Mouse (Mus musculus): ENCODE data around the gene Fat1. TPM values are rescaled to one million over a fixed set of nuclear protein-coding genes. Genes with fewer than 3 reads are reported as not detected.

The Fat1 gene
- polyA plus RNA-seq, 1 experiment from 2014 or later: 18.9 TPM

DNA sequence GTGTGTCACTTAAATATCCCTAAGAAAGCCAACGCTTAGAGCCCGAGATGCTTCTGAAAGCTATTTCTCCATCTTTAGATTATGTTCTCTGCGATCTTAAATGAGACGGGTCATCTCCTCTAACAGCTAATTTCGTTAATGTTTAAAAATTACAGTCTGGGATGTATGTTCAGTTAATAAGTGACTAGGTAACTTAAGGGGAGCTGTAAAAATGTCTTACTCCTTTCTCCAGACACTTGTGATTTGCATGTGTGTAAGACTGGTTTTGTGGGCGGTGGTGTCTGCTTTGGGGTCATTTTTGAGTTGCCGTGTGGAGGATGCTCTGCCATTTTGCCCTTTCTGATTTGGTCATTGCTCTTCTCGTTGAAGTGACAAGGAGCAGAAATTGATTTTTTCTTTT lies 78.6 kb downstream of the Fat1 start:
- Histone ChIP-seq H3K27me3 (no peaks in the 10 kb centered on the region), H3K4me3 (no peak overlapping the region), H3K9me3 (no peaks in the 10 kb centered on the region), H3K36me3 (peaks cover 60% of the 10 kb centered on the region), H3K9ac (replicated peaks) (no peak overlapping the region), H3K27ac (replicated peaks) (no peak overlapping the region), H3K4me1 (no peaks in the 10 kb centered on the region), H3K4me2 (replicated peaks) (no peak overlapping the region)
- 92% methylated on average over 8 of the region's 8 CpGs for WGBS
- ATAC-seq (ENCODE audit: low FRiP score, low read depth): no peak

DNA sequence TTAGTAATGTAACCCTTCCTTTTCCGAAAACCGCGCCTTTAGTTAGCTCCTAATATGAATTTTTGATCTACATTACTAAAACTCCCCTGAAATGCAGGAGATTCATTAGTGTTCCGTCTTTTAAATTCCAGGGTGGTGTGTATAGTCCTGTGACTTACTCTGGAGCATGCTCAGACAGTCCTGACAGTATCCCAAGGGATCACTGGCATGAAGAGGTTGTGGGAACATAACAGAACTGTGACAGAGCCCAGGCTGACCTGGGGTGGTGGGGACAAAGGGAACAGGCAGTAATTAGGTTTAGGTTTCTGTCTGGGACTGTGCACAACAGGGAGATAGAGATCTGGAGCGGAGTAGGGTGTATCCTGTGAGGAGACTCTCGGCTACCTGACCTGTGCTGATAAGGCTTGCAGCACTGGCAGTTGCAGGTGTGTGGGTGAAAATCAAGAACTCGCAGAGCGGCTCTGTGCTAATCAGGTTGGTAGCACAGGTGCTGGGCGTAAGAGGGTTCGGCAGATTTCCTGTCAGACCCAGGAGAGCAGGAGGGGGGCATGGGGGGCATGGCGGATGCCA lies 79.3 kb downstream of the Fat1 start:
- H3K4me2 ChIP-seq (replicated peaks): no peak overlapping the region
- H3K27ac ChIP-seq (replicated peaks): no peak overlapping the region
- WGBS: 93% methylated on average over 11 of the region's 11 CpGs
- ATAC-seq (ENCODE audit: low FRiP score, low read depth): no peak
- H3K4me1 ChIP-seq: no peaks in the 10 kb centered on the region
- peaks cover 60% of the 10 kb centered on the region for H3K36me3 ChIP-seq
- no peaks in the 10 kb centered on the region for H3K27me3 ChIP-seq
- H3K9me3 ChIP-seq: no peaks in the 10 kb centered on the region
- H3K4me3 ChIP-seq: no peak overlapping the region
- H3K9ac ChIP-seq (replicated peaks): no peak overlapping the region

- no peak overlapping the region for H3K27ac ChIP-seq (replicated peaks)
- no peak overlapping the region for H3K4me2 ChIP-seq (replicated peaks)
- no peaks in the 10 kb centered on the region for H3K9me3 ChIP-seq
- H3K27me3 ChIP-seq: no peaks in the 10 kb centered on the region
- no peak overlapping the region for H3K9ac ChIP-seq (replicated peaks)
- H3K4me3 ChIP-seq: no peak overlapping the region
- H3K4me1 ChIP-seq: no peaks in the 10 kb centered on the region
- ATAC-seq (ENCODE audit: low FRiP score, low read depth): no peak
- WGBS: 91% methylated on average over 8 of the region's 8 CpGs
- peaks cover 48% of the 10 kb centered on the region for H3K36me3 ChIP-seq
Measured at GRCm38 (mm10) chr8:45015876-45016275, 80.6 kb downstream of the Fat1 start.

DNA sequence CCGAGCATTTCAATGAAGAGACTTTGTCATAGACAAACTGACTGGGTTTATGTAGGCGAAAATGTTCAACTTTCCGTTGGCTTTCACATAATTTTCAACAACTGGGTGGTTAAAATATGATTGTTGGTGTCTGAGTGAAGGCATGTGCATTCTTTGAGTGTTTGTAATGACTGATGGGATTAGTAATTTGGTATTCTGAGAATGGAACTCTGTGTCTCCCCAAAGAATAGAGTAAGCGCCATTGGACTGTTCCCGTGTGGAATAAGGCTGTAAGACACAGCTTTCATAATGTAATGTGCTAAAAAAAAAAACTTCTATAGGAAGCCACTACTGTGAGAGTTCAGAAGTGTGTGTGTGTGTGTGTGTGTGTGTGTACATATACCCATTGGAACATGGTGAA lies 84.0 kb downstream of the Fat1 start:
- Histone ChIP-seq H3K9me3 (0 out of 2 replicates have a peak, but pooled peaks cover 6% of the 10 kb centered on the region), H3K9ac (replicated peaks) (no peak overlapping the region), H3K36me3 (peaks cover 54% of the 10 kb centered on the region), H3K27ac (replicated peaks) (no peak overlapping the region), H3K4me1 (no peaks in the 10 kb centered on the region), H3K4me3 (no peak overlapping the region), H3K27me3 (no peaks in the 10 kb centered on the region), H3K4me2 (replicated peaks) (no peak overlapping the region)
- WGBS: 75% methylated on average over 5 of the region's 5 CpGs
- ATAC-seq (ENCODE audit: low FRiP score, low read depth): no peak

DNA sequence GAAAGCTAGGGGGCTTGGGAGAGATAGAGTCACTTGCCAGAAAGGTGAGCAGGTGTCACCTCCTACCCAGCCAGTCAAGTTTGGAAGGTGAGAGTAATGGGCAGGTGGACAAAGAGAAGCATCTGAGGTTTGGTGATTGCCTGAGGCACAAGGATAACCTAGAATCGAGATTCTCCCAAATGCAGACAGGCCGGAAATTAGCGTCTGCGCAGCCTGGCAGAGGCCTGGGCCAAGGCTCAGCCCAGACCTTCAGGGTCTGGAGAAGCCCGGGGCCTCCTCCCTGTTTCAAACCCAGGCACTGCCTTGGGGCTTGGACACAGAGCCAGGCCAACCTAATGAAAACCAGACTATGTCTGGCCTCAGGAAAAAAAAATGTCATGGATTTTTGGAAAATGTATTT lies 85.9 kb downstream of the Fat1 start:
- H3K4me1 ChIP-seq: no peaks in the 10 kb centered on the region
- no peak overlapping the region for H3K4me2 ChIP-seq (replicated peaks)
- H3K9ac ChIP-seq (replicated peaks): no peak overlapping the region
- H3K27me3 ChIP-seq: no peaks in the 10 kb centered on the region
- H3K27ac ChIP-seq (replicated peaks): no peak overlapping the region
- peaks cover 58% of the 10 kb centered on the region for H3K36me3 ChIP-seq
- no peak overlapping the region for H3K4me3 ChIP-seq
- ATAC-seq (ENCODE audit: low FRiP score, low read depth): no peak
- H3K9me3 ChIP-seq: 0 out of 2 replicates have a peak, but pooled peaks cover 6% of the 10 kb centered on the region
- 89% methylated on average over 5 of the region's 5 CpGs for WGBS

DNA sequence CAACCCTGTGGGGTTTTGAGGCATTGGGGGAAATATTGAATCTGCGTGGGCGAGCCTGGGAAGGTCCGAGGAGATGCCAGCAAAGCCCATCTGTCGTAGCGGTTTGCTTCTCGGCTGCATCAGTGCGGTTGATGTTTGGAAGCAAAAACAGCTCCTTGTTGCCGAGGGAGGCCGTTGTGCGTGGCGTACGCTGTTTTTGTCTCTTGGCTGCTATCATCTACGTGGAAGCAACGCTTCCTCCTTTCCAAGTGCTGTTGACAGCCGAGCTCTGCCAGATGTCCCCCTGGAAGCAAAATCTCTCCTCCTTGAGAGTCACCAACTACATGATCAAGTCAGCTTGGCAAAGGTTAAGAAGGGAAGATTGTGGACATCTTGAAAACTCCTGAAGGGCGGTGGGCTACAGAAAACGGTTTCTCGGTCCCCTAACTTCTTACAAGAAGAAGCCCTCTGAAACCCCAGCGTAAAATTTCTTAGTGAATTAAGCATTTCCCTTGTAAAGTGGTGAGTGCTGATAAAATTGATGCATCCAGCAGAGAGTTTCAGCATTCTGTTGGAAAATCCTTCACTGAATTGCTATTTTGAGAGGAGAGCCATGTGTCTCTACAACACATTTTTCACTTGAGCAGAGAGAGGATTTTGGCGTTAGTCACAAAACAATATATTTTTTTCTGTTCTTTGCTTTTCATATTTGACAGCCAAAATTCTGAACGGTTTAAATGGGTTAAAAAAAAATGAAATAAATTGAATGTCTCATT lies 86.8 kb downstream of the Fat1 start:
- no peak overlapping the region for H3K4me2 ChIP-seq (replicated peaks)
- no peaks in the 10 kb centered on the region for H3K4me1 ChIP-seq
- H3K36me3 ChIP-seq: peaks cover 65% of the 10 kb centered on the region
- H3K27ac ChIP-seq (replicated peaks): no peak overlapping the region
- no peak overlapping the region for H3K4me3 ChIP-seq
- no peak overlapping the region for H3K9ac ChIP-seq (replicated peaks)
- 95% methylated on average over 21 of the region's 21 CpGs for WGBS
- 0 out of 2 replicates have a peak, but pooled peaks cover 6% of the 10 kb centered on the region for H3K9me3 ChIP-seq
- H3K27me3 ChIP-seq: no peaks in the 10 kb centered on the region
- no peak for ATAC-seq (ENCODE audit: low FRiP score, low read depth)

GRCm38 (mm10) chr8:45028081-45028497 lies 92.8 kb downstream of the Fat1 start:
- 89% methylated on average over 6 of the region's 6 CpGs for WGBS
- no peak overlapping the region for H3K9ac ChIP-seq (replicated peaks)
- H3K4me3 ChIP-seq: no peak overlapping the region
- no peaks in the 10 kb centered on the region for H3K4me1 ChIP-seq
- H3K9me3 ChIP-seq: 0 out of 2 replicates have a peak, but pooled peaks cover 6% of the 10 kb centered on the region
- ATAC-seq (ENCODE audit: low FRiP score, low read depth): no peak
- H3K4me2 ChIP-seq (replicated peaks): no peak overlapping the region
- no peak overlapping the region for H3K27ac ChIP-seq (replicated peaks)
- no peaks in the 10 kb centered on the region for H3K27me3 ChIP-seq
- H3K36me3 ChIP-seq: peaks cover 82% of the 10 kb centered on the region

- no peak overlapping the region for H3K9ac ChIP-seq (replicated peaks)
- H3K4me1 ChIP-seq: no peaks in the 10 kb centered on the region
- no peak for ATAC-seq (ENCODE audit: low FRiP score, low read depth)
- H3K4me3 ChIP-seq: no peak overlapping the region
- H3K27me3 ChIP-seq: no peaks in the 10 kb centered on the region
- no peak overlapping the region for H3K27ac ChIP-seq (replicated peaks)
- no peak overlapping the region for H3K4me2 ChIP-seq (replicated peaks)
- H3K36me3 ChIP-seq: peaks cover 92% of the 10 kb centered on the region
- WGBS: 83% methylated on average over 15 of the region's 15 CpGs
- H3K9me3 ChIP-seq: no peaks in the 10 kb centered on the region
Measured at GRCm38 (mm10) chr8:45038350-45038749, 103.1 kb downstream of the Fat1 start.

DNA sequence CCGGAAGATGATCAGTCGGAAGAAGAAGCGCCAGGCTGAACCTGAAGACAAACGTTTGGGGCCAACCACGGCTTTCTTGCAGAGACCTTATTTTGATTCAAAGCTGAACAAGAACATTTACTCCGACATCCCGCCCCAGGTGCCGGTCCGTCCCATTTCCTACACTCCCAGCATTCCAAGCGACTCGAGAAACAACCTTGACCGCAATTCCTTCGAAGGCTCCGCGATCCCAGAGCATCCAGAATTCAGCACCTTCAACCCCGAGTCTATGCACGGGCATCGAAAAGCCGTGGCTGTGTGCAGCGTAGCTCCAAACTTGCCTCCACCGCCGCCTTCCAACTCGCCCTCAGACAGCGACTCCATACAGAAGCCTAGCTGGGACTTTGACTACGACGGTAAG lies 108.9 kb downstream of the Fat1 start:
- no peak overlapping the region for H3K27ac ChIP-seq (replicated peaks)
- ATAC-seq (ENCODE audit: low FRiP score, low read depth): no peak
- no peaks in the 10 kb centered on the region for H3K27me3 ChIP-seq
- H3K9me3 ChIP-seq: no peaks in the 10 kb centered on the region
- WGBS: 96% methylated on average over 26 of the region's 26 CpGs
- no peak overlapping the region for H3K4me3 ChIP-seq
- H3K4me2 ChIP-seq (replicated peaks): no peak overlapping the region
- H3K36me3 ChIP-seq: peaks cover 62% of the 10 kb centered on the region
- H3K4me1 ChIP-seq: no peaks in the 10 kb centered on the region
- H3K9ac ChIP-seq (replicated peaks): no peak overlapping the region

GRCm38 (mm10) chr8:45050451-45050850 lies 115.2 kb downstream of the Fat1 start:
- ATAC-seq (ENCODE audit: low FRiP score, low read depth): no peak
- WGBS: 91% methylated on average over 8 of the region's 8 CpGs
- Histone ChIP-seq H3K4me1 (no peaks in the 10 kb centered on the region), H3K9me3 (no peaks in the 10 kb centered on the region), H3K36me3 (peaks cover 51% of the 10 kb centered on the region), H3K4me2 (replicated peaks) (no peak overlapping the region), H3K27ac (replicated peaks) (no peak overlapping the region), H3K9ac (replicated peaks) (no peak overlapping the region), H3K27me3 (no peaks in the 10 kb centered on the region), H3K4me3 (no peak overlapping the region)

DNA sequence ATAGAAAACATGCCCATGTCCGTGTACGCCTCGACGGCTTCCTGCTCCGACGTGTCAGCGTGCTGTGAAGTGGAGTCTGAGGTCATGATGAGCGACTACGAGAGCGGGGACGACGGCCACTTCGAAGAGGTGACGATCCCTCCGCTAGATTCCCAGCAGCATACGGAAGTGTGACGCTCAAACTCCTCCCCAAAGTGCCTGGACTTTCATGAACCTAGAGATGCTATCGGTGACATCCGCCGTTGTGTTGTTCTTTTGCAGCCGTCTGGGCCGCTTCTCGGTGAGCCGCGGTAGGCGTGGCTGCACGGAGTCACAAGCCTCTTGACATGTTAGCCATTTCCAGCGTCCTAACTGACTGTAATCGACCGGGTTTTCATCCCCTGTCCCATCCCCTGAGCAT lies 116.0 kb downstream of the Fat1 start:
- ATAC-seq (ENCODE audit: low FRiP score, low read depth): no peak
- Histone ChIP-seq H3K4me1 (no peaks in the 10 kb centered on the region), H3K27ac (replicated peaks) (no peak overlapping the region), H3K36me3 (peaks cover 51% of the 10 kb centered on the region), H3K4me2 (replicated peaks) (no peak overlapping the region), H3K9ac (replicated peaks) (no peak overlapping the region), H3K27me3 (no peaks in the 10 kb centered on the region), H3K9me3 (no peaks in the 10 kb centered on the region), H3K4me3 (no peak overlapping the region)
- WGBS: 96% methylated on average over 30 of the region's 30 CpGs

GRCm38 (mm10) chr8:45052205-45052604 lies 117.0 kb downstream of the Fat1 start:
- Histone ChIP-seq H3K4me3 (no peak overlapping the region), H3K27ac (replicated peaks) (no peak overlapping the region), H3K36me3 (peaks cover 51% of the 10 kb centered on the region), H3K9ac (replicated peaks) (no peak overlapping the region), H3K4me2 (replicated peaks) (no peak overlapping the region), H3K9me3 (no peaks in the 10 kb centered on the region), H3K27me3 (no peaks in the 10 kb centered on the region), H3K4me1 (no peaks in the 10 kb centered on the region)
- ATAC-seq (ENCODE audit: low FRiP score, low read depth): peak; percentile 78; the same call in 1 of the 2 replicates
- 77% methylated on average over 1 of the region's 1 CpGs for WGBS
